Mouse (Mus musculus) limb, embryonic 12.5 days (tissue): ENCODE data around the gene Foxo6. TPM values are rescaled to one million over a fixed set of nuclear protein-coding genes. Genes with fewer than 3 reads are reported as not detected.

Source experiments
- ATAC-seq: fragments of 200-750 bp; cut with Nextera tagmentation; 2 replicates; pipeline ENCODE4 v1.8.0; 2017; ENCODE audit warnings: low read depth, moderate TSS enrichment; ENCODE audit not compliant: insufficient number of reproducible peaks, insufficient read depth, low FRiP score, low TSS enrichment
- H3K27ac ChIP-seq: fragments of 300-500 bp; sonication (generic); 2 replicates; pipeline ENCODE4 v1.5.1; 2016; ENCODE audit warnings: mild to moderate bottlenecking, moderate library complexity
- H3K27me3 ChIP-seq: fragments of 300-500 bp; sonication (generic); 2 replicates; pipeline ENCODE4 v1.6.1; 2016; ENCODE audit warnings: mild to moderate bottlenecking, moderate library complexity
- H3K36me3 ChIP-seq: fragments of 300-500 bp; sonication (generic); 2 replicates; pipeline ENCODE4 v1.6.1; 2016; ENCODE audit warnings: mild to moderate bottlenecking, moderate library complexity
- H3K4me1 ChIP-seq: fragments of 300-500 bp; sonication (generic); replicated peaks from 2 replicates; pipeline ENCODE4 v1.6.1; 2016
- H3K4me2 ChIP-seq: fragments of 300-500 bp; sonication (generic); 2 replicates; pipeline ENCODE4 v1.6.1; 2016; ENCODE audit warnings: mild to moderate bottlenecking, moderate library complexity
- H3K4me3 ChIP-seq: fragments of 300-500 bp; sonication (generic); replicated peaks from 2 replicates; pipeline ENCODE4 v1.5.1; 2016; ENCODE audit warnings: mild to moderate bottlenecking
- H3K9ac ChIP-seq: fragments of 300-500 bp; sonication (generic); replicated peaks from 2 replicates; pipeline ENCODE4 v1.6.1; 2016; ENCODE audit warnings: mild to moderate bottlenecking, moderate library complexity
- H3K9me3 ChIP-seq: fragments of 300-500 bp; sonication (generic); 2 replicates; pipeline ENCODE4 v1.6.1; 2016; ENCODE audit warnings: mild to moderate bottlenecking, moderate library complexity
- WGBS: fragments of 180-500 bp; shearing (Covaris S2); methylation state at CpG from one replicate; pipeline ENCODE4 v1.1.7; 2016; 5-methylcytosine and 5-hydroxymethylcytosine counted together
- polyA plus RNA-seq: library from polyadenylated mRNA; unstranded; fragments of >200 nt; fragmentation: Nextera tagmentation; extraction: Ambion mirVana; gene quantifications from 2 replicates; pipeline ENCODE4 v1.2.1, GENCODE M21; 2016

The Foxo6 gene
- polyA plus RNA-seq, 1 experiment from 2014 or later: 0.10 TPM

- no peak for ATAC-seq
- 41% methylated on average over 2 of the region's 2 CpGs for WGBS
Measured at GRCm38 (mm10) chr4:120227224-120227623, 59.9 kb downstream of the Foxo6 start.

GRCm38 (mm10) chr4:120226682-120227081 lies 60.5 kb downstream of the Foxo6 start:
- no peak for ATAC-seq
- no peaks in the 10 kb centered on the region for H3K36me3 ChIP-seq
- WGBS: 75% methylated on average over 4 of the region's 4 CpGs
- H3K9me3 ChIP-seq: no peaks in the 10 kb centered on the region
- H3K27me3 ChIP-seq: no peaks in the 10 kb centered on the region; the same call in 1 of the 2 replicates
- no peak overlapping the region for H3K4me2 ChIP-seq
- peaks cover 6% of the 10 kb centered on the region; the same call in 1 of the 2 replicates for H3K4me1 ChIP-seq
- H3K27ac ChIP-seq: no peak overlapping the region
- no peak overlapping the region for H3K9ac ChIP-seq
- no peak overlapping the region for H3K4me3 ChIP-seq

More at GRCm38 (mm10) chr4:120227224-120227623, 59.9 kb downstream of the Foxo6 start:
- no peaks in the 10 kb centered on the region; the same call in 1 of the 2 replicates for H3K27me3 ChIP-seq
- peaks cover 11% of the 10 kb centered on the region; the same call in 1 of the 2 replicates for H3K4me1 ChIP-seq
- no peak overlapping the region for H3K9ac ChIP-seq
- H3K9me3 ChIP-seq: no peaks in the 10 kb centered on the region
- no peak overlapping the region for H3K4me2 ChIP-seq
- no peak overlapping the region for H3K27ac ChIP-seq
- no peak overlapping the region for H3K4me3 ChIP-seq
- H3K36me3 ChIP-seq: no peaks in the 10 kb centered on the region

- no peak for ATAC-seq
- H3K27ac ChIP-seq: no peak overlapping the region
- 0 out of 2 replicates have a peak, but pooled peaks cover 4% of the 10 kb centered on the region for H3K4me1 ChIP-seq
- H3K4me2 ChIP-seq: no peak overlapping the region
- H3K27me3 ChIP-seq: no peaks in the 10 kb centered on the region; the same call in 1 of the 2 replicates
- H3K36me3 ChIP-seq: no peaks in the 10 kb centered on the region
- no peak overlapping the region for H3K4me3 ChIP-seq
- H3K9ac ChIP-seq: no peak overlapping the region
- no peaks in the 10 kb centered on the region for H3K9me3 ChIP-seq
- 53% methylated on average over 6 of the region's 6 CpGs for WGBS
Measured at GRCm38 (mm10) chr4:120225135-120225780, 61.9 kb downstream of the Foxo6 start.

GRCm38 (mm10) chr4:120223805-120224204 lies 63.3 kb downstream of the Foxo6 start:
- Histone ChIP-seq H3K4me2 (no peak overlapping the region), H3K27ac (no peak overlapping the region), H3K27me3 (no peaks in the 10 kb centered on the region), H3K4me1 (0 out of 2 replicates have a peak, but pooled peaks cover 4% of the 10 kb centered on the region), H3K4me3 (no peak overlapping the region), H3K36me3 (no peaks in the 10 kb centered on the region), H3K9ac (no peak overlapping the region), H3K9me3 (no peaks in the 10 kb centered on the region)
- WGBS: 83% methylated on average over 6 of the region's 6 CpGs
- ATAC-seq: peak; percentile 10; the same call in 1 of the 2 replicates

GRCm38 (mm10) chr4:120223108-120223745 lies 63.9 kb downstream of the Foxo6 start:
- H3K36me3 ChIP-seq: no peaks in the 10 kb centered on the region
- H3K9ac ChIP-seq: no peak overlapping the region
- no peak for ATAC-seq
- H3K27me3 ChIP-seq: no peaks in the 10 kb centered on the region
- 0 out of 2 replicates have a peak, but pooled peaks cover 4% of the 10 kb centered on the region for H3K4me1 ChIP-seq
- WGBS: 74% methylated on average over 7 of the region's 7 CpGs
- no peak overlapping the region for H3K27ac ChIP-seq
- H3K4me2 ChIP-seq: no peak overlapping the region
- no peak overlapping the region for H3K4me3 ChIP-seq
- no peaks in the 10 kb centered on the region for H3K9me3 ChIP-seq

- Histone ChIP-seq H3K9ac (no peak overlapping the region), H3K27ac (no peak overlapping the region), H3K4me3 (no peak overlapping the region), H3K36me3 (no peaks in the 10 kb centered on the region), H3K4me2 (no peak overlapping the region), H3K9me3 (no peaks in the 10 kb centered on the region), H3K4me1 (0 out of 2 replicates have a peak, but pooled peaks cover 4% of the 10 kb centered on the region), H3K27me3 (no peaks in the 10 kb centered on the region)
- no peak for ATAC-seq
- WGBS: 53% methylated on average over 6 of the region's 6 CpGs
Measured at GRCm38 (mm10) chr4:120221708-120222107, 65.4 kb downstream of the Foxo6 start.

GRCm38 (mm10) chr4:120218878-120219277 lies 68.3 kb downstream of the Foxo6 start:
- ATAC-seq: no peak
- no peaks in the 10 kb centered on the region for H3K27me3 ChIP-seq
- WGBS: 82% methylated on average over 9 of the region's 9 CpGs
- H3K9me3 ChIP-seq: no peaks in the 10 kb centered on the region
- no peak overlapping the region for H3K27ac ChIP-seq
- H3K4me2 ChIP-seq: no peak overlapping the region
- no peaks in the 10 kb centered on the region for H3K36me3 ChIP-seq
- no peak overlapping the region for H3K4me3 ChIP-seq
- H3K4me1 ChIP-seq: 0 out of 2 replicates have a peak, but pooled peaks cover 4% of the 10 kb centered on the region
- no peak overlapping the region for H3K9ac ChIP-seq

Other genes starting within 250 kb of the Foxo6 start
- gene AL607142.1, start 222.4 kb downstream of the Foxo6 start, polyA plus RNA-seq: not detected in 2 replicates
- 0.19 and 0.38 TPM in 2 replicates for gene Edn2, start 126.1 kb downstream of the Foxo6 start, polyA plus RNA-seq
- gene Scmh1, start 117.9 kb upstream of the Foxo6 start, polyA plus RNA-seq: 41.4 and 42.7 TPM in 2 replicates
- not detected in 2 replicates for gene Slfnl1, start 244.9 kb upstream of the Foxo6 start, polyA plus RNA-seq